Mouse (Mus musculus) hindbrain, embryonic 14.5 days (tissue): ENCODE results near the gene Lbhd1. TPM values are rescaled to one million over a fixed set of nuclear protein-coding genes. Genes with fewer than 3 reads are reported as not detected.
"Not testable (repeated sequence)": the region's sequence is repeated elsewhere in the genome, so short reads cannot be mapped to it uniquely, and the experiment has no call there.

Experiments used
- ATAC-seq: fragments of 200-750 bp; cut with Nextera tagmentation; 2 replicates; pipeline ENCODE4 v1.8.0; 2017; ENCODE audit warnings: moderate number of reproducible peaks, mild to moderate bottlenecking, moderate TSS enrichment, moderate library complexity; ENCODE audit not compliant: low FRiP score
- DNase-seq: peaks from one replicate; pipeline ENCODE4 v3.0.0-alpha.2; 2015; ENCODE audit warnings: low spot score
- H3K27ac ChIP-seq: fragments of 300-500 bp; sonication (generic); 2 replicates; pipeline ENCODE4 v1.5.1; 2014; ENCODE audit warnings: mild to moderate bottlenecking, moderate library complexity
- H3K27me3 ChIP-seq: fragments of 300-500 bp; sonication (generic); 2 replicates; pipeline ENCODE4 v1.6.1; 2014; ENCODE audit warnings: mild to moderate bottlenecking, low read length, mixed read lengths; ENCODE audit not compliant: control insufficient read depth, insufficient read depth
- H3K36me3 ChIP-seq: fragments of 300-500 bp; sonication (generic); replicated peaks from 2 replicates; pipeline ENCODE4 v1.6.1; 2014; ENCODE audit not compliant: control insufficient read depth, insufficient read depth
- H3K4me1 ChIP-seq: fragments of 300-500 bp; sonication (generic); replicated peaks from 2 replicates; pipeline ENCODE4 v1.6.1; 2014; ENCODE audit warnings: antibody characterized with exemption, low read length, mixed read lengths; ENCODE audit not compliant: control insufficient read depth, insufficient read depth
- H3K4me2 ChIP-seq: fragments of 300-500 bp; sonication (generic); replicated peaks from 2 replicates; pipeline ENCODE4 v1.6.1; 2014; ENCODE audit warnings: mild to moderate bottlenecking, moderate library complexity
- H3K4me3 ChIP-seq: fragments of 300-500 bp; sonication (generic); replicated peaks from 2 replicates; pipeline ENCODE4 v1.5.1; 2014; ENCODE audit warnings: mild to moderate bottlenecking, low read length
- H3K9ac ChIP-seq: fragments of 300-500 bp; sonication (generic); 2 replicates; pipeline ENCODE4 v1.6.1; 2014
- H3K9me3 ChIP-seq: fragments of 300-500 bp; sonication (generic); 2 replicates; pipeline ENCODE4 v1.6.1; 2016; ENCODE audit warnings: low read length; ENCODE audit not compliant: control insufficient read depth
- WGBS: fragments of 180-500 bp; shearing (Covaris S2); extraction: QIAGEN DNeasy Blood & Tissue Kit; methylation state at CpG from one replicate; pipeline ENCODE4 v1.1.7; 2014; 5-methylcytosine and 5-hydroxymethylcytosine counted together
- polyA plus RNA-seq: library from polyadenylated mRNA; unstranded; fragments of >200 nt; fragmentation: Nextera tagmentation; extraction: Ambion mirVana; gene quantifications from 2 replicates; pipeline ENCODE4 v1.2.1, GENCODE M21; 2014

Gene Lbhd1
- polyA plus RNA-seq, 1 experiment from 2014 or later, result 39.9 TPM

DNA sequence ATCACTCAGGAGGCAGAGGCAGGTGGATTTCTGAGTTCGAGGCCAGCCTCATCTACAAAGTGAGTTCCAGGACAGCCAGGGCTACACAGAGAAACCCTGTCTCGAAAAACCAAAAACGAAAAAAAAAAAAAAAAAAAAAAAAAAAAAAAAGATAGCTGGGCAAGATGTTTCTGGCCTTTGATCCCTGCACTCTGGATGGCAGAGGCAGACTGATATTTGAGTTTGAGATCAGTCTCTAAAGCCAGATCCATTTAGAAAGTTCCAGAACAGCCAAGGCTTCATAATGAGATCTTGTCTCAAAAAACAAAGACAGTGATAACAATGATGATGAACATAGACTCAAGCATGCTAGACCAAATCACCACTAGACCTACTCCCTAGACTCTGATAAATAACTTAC, 13.2 kb upstream of the Lbhd1 start:
- Histone ChIP-seq H3K4me1 (peaks cover 10% of the 10 kb centered on the region; the same call in 1 of the 2 replicates), H3K36me3 (peaks cover 24% of the 10 kb centered on the region), H3K4me3 (peak overlapping the region; percentile 59), H3K4me2 (peak overlapping the region; percentile 59), H3K9ac (peak overlapping the region; percentile 77; the same call in 1 of the 2 replicates)
- not testable (repeated sequence) for DNase-seq, ATAC-seq, H3K9me3 ChIP-seq, H3K27me3 ChIP-seq, H3K27ac ChIP-seq
- 84% methylated on average over 3 of the region's 3 CpGs for WGBS

DNA sequence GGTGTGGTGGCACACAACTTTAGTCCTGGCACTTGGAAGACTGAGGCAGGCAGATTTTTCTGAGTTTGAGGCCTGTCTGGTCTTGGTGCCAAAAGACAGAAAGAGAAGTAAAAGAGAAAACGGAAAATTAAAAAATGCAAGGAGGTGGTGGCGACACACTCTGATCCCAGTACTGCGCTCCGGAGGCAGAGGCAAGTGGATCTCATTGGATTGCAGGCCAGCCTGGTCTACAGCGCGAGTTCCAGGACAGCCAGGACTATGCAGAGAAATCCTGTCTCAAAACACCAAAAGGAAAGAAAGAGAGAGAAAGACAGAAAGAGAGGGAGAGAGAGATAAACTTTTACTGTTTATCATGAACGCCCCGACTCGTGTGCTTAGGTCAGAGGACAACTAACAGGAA, 12.7 kb upstream of the Lbhd1 start:
- Histone ChIP-seq H3K27ac (peak overlapping the region; percentile 83), H3K4me2 (peak overlapping the region; percentile 59), H3K9ac (peak overlapping the region; percentile 77), H3K9me3 (no peaks in the 10 kb centered on the region), H3K36me3 (peaks cover 28% of the 10 kb centered on the region), H3K4me3 (peak overlapping the region; percentile 59), H3K4me1 (peaks cover 10% of the 10 kb centered on the region; the same call in 1 of the 2 replicates), H3K27me3 (no peaks in the 10 kb centered on the region)
- ATAC-seq (peak; percentile 38), DNase-seq (no peak)
- WGBS, result 58% methylated on average over 9 of the region's 9 CpGs

DNA sequence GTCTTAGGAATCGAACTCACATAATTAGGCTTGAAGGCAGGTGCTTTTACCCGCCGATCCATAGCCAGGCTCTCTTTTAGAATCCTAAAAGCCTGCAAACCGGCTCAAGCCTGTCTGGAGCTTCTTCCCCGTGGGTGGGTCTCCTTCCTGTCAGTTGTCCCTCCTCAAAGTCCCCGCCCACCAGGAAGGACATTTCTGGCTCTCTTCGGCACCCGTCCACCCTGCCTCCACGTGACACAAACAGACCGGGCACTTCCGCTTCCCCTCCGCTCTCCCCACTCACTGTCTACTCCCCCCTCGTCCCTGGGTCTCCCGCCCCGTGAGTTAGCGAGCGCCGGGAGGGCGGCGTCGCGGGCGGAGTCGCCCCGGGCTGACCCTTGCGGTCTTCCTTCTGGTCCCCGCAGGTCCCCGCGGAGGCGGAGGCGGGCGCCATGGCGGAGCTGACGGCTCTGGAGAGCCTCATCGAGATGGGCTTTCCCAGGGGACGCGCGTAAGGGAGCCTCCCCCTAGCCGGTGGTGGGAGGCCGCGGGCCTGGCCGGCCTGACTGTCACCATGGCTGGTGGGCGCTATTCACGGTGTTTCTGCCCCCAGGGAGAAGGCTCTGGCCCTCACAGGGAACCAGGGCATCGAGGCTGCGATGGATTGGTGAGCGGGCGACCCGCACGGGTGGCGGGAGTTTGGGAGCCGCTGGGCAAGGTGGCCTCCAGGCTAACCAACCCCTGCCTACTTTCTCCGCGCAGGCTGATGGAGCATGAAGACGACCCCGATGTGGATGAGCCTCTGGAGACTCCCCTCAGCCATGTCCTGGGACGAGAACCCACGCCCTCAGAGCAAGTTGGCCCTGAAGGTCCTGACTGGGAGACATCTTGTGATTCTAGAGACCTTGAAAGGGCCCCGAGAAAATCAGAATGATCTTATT, 12.0 kb upstream of the Lbhd1 start, which contains the start of gene Ubxn1:
Ubxn1 (plus strand) TSS at position 230 of the 920 bp plus-strand sequence.
- no peaks in the 10 kb centered on the region for H3K27me3 ChIP-seq
- no peaks in the 10 kb centered on the region for H3K9me3 ChIP-seq
- H3K4me2 ChIP-seq, result peak within 1 kb of the TSS; percentile 85
- peaks cover 10% of the 10 kb centered on the region; the same call in 1 of the 2 replicates for H3K4me1 ChIP-seq
- peak within 1 kb of the TSS; percentile 77 for H3K9ac ChIP-seq
- peaks cover 35% of the 10 kb centered on the region for H3K36me3 ChIP-seq
- H3K27ac ChIP-seq, result peak within 1 kb of the TSS; percentile 83
- peak; percentile 93 for DNase-seq
- WGBS, result 1% methylated on average over 59 of the region's 59 CpGs
- peak; percentile 97 for ATAC-seq
- H3K4me3 ChIP-seq, result peak within 1 kb of the TSS; percentile 59

DNA sequence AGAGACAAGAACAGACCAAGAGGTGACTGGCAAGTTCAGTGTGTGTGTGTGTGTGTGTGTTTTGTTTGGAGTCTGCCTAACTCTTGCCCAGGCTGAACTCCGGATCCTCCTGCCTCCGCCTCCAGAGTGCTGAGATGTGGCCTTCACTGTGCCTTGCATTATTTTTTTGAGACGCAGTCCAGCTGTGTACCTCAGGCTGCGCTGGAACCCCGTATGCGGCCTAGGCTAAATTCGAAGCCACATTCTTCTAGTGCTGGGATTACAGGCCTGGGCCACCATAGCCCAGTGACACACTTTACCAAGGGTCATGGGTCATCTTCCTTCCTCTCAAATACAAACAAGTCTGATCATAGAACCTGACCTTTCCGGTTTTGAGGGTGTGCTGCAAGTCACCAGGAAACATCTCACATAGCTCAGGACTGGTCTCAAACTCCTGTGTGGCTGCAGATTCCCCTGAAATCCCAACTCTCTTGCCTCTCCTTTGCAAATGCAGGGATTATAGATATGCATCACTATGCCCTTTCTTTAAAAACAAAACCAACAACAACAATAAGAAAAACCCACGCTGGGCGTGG, 11.2 kb upstream of the Lbhd1 start:
- 78% methylated on average over 10 of the region's 10 CpGs for whole genome bisulfite sequencing
- ATAC-seq (no peak), DNase-seq (no peak)
- H3K27me3 ChIP-seq, result no peaks in the 10 kb centered on the region
- peak overlapping the region; percentile 59 for H3K4me3 ChIP-seq
- peaks cover 10% of the 10 kb centered on the region; the same call in 1 of the 2 replicates for H3K4me1 ChIP-seq
- peaks cover 44% of the 10 kb centered on the region for H3K36me3 ChIP-seq
- 0 out of 2 replicates have a peak overlapping the region, but pooled peaks have one; percentile 83 for H3K27ac ChIP-seq
- no peaks in the 10 kb centered on the region for H3K9me3 ChIP-seq
- H3K9ac ChIP-seq, result peak overlapping the region; percentile 77
- peak overlapping the region; percentile 85 for H3K4me2 ChIP-seq

DNA sequence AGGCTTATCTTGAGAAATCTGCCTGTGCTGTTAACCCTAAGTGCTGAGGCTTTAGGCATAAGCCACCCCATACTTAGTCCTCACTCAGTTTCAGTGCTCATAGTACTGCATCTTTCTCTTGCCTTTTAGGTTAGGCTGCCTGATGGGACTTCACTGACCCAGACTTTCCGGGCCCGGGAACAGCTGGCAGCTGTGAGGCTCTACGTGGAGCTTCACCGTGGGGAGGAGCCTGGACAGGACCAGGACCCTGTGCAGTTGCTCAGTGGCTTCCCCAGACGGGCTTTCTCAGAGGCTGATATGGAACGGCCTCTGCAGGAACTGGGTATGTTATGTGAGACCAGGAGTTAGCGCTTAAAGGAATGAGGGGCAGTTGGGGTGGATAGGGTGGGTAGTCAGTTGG, 8.5 kb upstream of the Lbhd1 start:
- no peak overlapping the region for H3K4me2 ChIP-seq
- 96% methylated on average over 7 of the region's 7 CpGs for WGBS
- no peaks in the 10 kb centered on the region for H3K9me3 ChIP-seq
- peaks cover 53% of the 10 kb centered on the region for H3K36me3 ChIP-seq
- no peak overlapping the region for H3K27ac ChIP-seq
- ATAC-seq (no peak), DNase-seq (no peak)
- H3K27me3 ChIP-seq, result no peaks in the 10 kb centered on the region
- H3K4me3 ChIP-seq, result no peak overlapping the region
- H3K9ac ChIP-seq, result no peak overlapping the region
- H3K4me1 ChIP-seq, result peaks cover 17% of the 10 kb centered on the region

DNA sequence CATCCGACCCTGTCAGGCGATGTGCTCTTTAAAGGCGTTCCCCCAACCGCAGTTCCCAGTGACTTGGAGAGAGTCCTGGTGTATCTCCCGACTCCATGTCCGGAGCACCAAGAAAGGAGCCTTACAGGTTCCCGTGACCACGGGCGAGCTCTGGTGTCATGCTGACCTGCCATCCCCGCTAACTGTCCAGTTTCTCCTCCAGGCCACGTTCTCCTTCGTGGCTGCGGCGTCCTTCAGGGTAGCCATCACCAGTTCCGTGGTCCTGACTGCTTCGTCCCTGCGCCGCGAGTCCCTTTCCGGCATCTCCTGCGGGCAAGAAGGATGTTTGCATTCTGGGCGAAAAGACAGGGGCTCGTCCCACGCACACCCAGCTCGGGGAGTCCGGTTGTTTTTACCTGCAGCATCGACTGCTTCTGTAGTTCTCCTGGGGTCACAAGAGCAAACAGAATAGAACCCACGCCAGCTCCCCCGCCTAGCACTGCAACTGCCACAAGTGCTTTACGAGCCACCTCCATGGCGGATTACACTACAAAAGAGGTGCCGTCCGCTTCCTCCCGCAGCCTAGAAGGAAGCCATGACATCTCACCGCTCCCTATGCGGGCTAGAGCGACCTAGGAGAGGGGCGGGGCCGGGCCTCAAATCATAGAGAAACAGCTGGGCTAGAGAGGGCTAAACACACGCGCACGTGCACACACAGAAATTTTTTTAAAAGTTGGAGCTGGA, 3.1 kb upstream of the Lbhd1 start, which contains the start of gene Uqcc3:
Uqcc3 (minus strand) TSS at position 613 of the 723 bp plus-strand sequence.
- DNase-seq, result peak; percentile 79
- Histone ChIP-seq H3K27ac (peak within 1 kb of the TSS; percentile 79), H3K36me3 (peaks cover 29% of the 10 kb centered on the region), H3K4me3 (peak within 1 kb of the TSS; percentile 60), H3K4me1 (peaks cover 7% of the 10 kb centered on the region), H3K4me2 (peak within 1 kb of the TSS; percentile 86), H3K9ac (peak within 1 kb of the TSS; percentile 81), H3K9me3 (no peaks in the 10 kb centered on the region), H3K27me3 (no peaks in the 10 kb centered on the region)
- ATAC-seq, result peak; percentile 97
- WGBS, result under 1% methylated on average over 42 of the region's 42 CpGs

DNA sequence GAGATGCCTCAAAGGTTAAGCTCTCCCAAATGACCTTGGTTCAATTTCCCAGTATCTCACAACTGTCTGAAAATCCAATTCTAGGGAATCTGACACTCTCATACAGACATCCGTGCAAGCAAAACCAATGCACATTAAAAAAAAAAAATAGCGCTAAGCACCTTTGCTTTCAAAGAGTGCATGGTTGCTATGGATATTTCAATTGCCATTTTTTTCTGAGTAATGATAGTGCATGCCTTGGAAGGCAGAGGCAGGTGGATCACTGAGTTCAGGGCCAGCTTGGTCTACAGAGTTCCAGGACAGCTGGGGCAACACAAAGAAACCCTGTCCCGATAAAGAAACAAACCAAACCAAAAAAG, 2.5 kb upstream of the Lbhd1 start:
- Histone ChIP-seq H3K4me2 (peak overlapping the region; percentile 86), H3K27ac (peak overlapping the region; percentile 79; the same call in 1 of the 2 replicates), H3K9ac (peak overlapping the region; percentile 81), H3K27me3 (no peaks in the 10 kb centered on the region), H3K4me1 (peaks cover 7% of the 10 kb centered on the region), H3K36me3 (peaks cover 23% of the 10 kb centered on the region), H3K4me3 (peak overlapping the region; percentile 60), H3K9me3 (no peaks in the 10 kb centered on the region)
- no peak for ATAC-seq
- 17% methylated on average over 3 of the region's 3 CpGs for WGBS
- no peak for DNase-seq

DNA sequence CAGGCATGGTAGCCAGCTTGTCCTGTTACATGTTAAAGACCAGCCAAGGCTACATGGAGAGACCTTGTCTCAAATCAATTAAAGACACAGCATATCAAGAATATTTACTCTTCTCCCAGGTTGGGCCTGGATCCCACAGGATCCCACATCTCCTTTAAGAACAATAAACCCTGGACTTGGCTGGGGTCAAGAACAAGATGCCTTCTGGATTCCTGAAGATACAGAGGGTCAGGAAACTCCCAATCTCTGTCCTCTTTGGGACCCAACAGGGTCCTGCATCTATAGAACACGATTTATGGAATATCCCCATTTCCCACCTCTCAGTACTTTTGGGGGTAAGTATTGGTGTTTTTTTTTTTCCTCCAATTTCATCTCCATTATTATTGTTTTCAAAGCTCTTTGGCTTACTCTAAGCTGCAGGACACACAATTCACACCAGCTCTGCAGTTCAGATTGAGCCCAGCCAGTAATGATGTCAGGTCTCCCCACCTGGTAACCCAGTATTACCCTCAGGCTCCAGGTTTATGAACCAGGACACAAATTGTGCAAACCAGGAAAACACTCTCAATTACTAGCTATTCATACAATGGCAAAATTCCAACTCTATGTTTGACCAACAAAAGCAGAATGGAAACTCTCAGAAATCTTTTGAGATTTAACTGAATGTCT, 3.5 kb downstream of the Lbhd1 start:
- H3K9ac ChIP-seq, result no peak overlapping the region
- DNase-seq (no peak), ATAC-seq (no peak)
- no peaks in the 10 kb centered on the region for H3K27me3 ChIP-seq
- H3K27ac ChIP-seq, result no peak overlapping the region
- no peak overlapping the region for H3K4me3 ChIP-seq
- peaks cover 17% of the 10 kb centered on the region for H3K4me1 ChIP-seq
- H3K4me2 ChIP-seq, result peak overlapping the region; percentile 89
- peaks cover 13% of the 10 kb centered on the region for H3K36me3 ChIP-seq
- 50% methylated on average over 1 of the region's 1 CpGs for WGBS
- H3K9me3 ChIP-seq, result no peaks in the 10 kb centered on the region
